Mouse (Mus musculus) left cerebral cortex, adult 8-10 months (tissue): ENCODE measurements at regions not wholly inside any gene's neighbourhood (a gene's known extent, or its start where the extent isn't known, plus 50 kb on each side); places are given as distances from the start of the nearest gene placed in this dataset.

Experiments
- DNase-seq, 2 experiments: peaks; one replicate each; pipeline ENCODE4 v3.0.0; 2022; ENCODE audit warnings: low spot score in 2 of 2

DNA sequence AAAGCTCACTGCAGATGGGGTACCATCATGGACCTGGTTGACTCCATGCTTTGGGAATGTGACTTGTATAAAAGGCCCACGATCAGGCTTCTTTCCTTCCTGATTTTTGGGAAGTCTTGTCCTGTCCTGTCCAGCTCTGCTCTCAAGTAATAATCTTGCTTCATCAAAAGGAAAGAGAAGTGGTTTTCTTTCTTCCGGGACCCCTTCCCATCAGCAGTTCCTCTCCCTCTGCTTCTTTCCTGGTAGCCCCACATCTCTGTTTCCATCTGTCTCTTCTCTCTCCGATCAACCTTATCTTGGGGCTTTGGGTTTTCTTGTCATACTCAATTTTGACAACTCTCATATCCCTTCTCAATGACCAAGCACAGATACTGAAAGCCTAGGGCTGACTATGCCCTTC lies 1301.4 kb upstream of the A1bg start:
- DNase-seq, result no peak

DNA sequence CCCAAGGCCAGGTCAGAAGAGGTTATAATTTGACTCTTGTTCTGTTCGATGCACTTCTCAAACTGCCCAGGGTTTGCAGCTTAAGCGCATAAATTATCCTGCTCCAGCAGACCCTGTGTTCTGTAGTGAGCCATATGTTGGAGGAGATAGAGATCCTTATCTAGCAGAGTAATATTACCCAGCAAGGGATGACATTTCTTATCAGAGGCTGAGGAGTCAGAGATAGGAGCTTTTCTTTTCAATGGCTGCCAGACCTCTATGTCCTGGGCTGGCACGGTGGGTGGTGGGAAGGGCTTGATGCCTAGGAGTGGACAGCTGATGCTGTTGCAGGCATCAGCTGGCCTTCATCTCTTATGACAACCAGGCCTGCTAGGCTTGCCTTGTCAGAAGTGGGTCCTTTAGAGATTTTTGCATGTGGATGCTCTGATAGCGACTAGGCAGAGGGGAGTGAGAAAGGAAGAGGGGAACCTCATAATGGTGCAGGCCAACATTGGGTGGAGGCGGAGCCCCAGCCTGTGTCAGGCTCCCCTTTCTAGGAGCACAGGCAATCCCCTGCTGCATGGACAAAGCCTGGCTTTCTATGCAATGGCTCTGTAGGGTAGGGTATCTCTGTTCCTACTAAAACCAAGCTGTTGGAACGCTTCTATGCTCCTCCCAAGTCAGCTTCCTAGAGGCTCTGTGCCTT lies 1300.5 kb upstream of the A1bg start:
- DNase-seq, result no peak

DNA sequence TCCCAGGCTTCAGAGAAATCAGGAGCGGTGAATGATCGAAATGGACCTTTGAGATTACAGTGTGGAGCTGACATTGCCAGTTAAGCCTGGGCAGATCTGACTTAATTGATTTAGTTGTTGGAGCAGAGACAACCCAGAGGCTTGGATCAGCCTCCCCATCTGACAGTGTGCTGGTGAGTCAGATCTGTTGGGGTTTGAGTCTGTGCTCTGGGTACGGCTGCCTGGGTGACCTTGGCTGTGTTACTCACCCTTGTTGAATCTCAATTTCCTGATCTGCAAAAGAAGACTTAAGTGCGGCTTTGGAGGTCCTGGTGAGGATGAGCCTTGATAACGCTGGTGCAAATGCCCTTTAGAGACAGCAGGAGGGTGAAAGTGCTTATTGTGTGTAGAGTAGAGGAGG lies 1299.9 kb upstream of the A1bg start:
- no peak for DNase-seq

DNA sequence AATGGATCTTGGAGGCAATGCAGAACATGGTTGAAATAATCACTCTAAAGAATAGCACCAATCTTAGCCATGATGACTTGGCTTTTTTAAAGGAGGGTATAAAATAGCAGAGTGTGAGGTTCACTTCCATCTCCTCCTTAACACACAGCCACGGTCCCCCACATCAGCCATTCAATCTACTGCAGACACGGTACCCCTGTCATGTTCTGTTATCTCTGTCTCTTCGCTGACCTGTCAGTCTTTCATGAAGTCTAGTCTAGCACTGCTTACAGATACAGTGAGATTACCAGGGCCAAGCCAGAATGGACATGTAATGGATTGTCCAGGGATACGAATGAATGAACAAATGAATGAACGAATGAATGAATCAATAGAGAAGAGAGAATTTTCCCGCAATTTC lies 1299.4 kb upstream of the A1bg start:
- DNase-seq, result no peak

DNA sequence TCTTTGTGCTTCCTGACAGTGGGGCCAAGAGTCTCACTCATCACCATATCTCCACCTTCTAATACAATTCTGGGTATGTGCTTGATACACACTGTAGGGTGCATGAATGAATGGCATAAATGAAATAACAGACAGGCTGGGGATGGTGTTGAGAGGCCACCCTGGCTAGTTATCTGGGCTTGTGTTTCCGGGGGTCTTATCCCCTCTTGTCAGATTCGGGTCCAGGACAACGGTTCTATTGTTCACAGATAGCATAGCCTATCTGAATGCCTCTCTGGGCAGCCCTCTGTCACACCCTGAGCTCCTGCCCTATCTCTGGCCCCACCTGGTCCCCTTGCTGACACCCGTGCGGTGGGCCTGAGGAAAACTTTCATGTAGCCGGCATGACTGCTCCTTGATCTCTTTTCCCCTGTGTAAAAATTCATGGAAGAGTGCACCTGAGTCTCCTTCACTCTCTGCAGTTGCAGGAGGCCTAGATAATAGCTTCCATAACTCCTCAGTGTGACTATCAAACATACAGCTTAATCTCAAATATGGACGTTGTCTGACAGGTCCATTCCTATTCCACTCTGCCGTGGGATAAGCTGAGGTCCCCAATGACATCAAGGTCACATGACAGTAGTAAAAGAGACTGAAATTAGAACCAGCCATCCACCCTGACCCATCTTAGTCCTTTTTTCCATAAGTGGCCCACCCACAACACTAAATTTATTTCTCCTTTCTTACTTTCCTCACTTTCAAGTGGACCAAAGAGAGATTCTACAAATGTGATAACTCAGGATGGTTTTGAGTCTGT lies 1298.4 kb upstream of the A1bg start:
- DNase-seq, result no peak

DNA sequence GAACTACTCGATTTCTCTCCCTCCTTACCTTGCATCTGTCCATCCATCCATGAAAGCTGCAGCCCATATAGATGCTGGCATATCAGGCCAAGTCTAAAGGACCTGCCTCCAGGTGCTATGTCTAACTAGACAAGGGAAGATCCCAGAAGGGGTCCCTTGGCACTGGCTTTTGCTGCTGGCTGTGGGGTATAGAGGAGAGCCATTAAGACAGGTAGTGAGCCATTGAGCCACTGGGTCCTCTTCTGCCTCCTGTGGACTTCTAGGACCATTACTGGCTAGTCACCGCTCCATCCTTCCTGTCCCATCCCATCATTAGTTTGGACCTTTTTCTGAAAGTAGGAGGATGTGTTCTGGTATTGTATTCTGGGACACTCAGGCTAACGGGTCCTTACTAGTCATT lies 1297.8 kb upstream of the A1bg start:
- no peak for DNase-seq

DNA sequence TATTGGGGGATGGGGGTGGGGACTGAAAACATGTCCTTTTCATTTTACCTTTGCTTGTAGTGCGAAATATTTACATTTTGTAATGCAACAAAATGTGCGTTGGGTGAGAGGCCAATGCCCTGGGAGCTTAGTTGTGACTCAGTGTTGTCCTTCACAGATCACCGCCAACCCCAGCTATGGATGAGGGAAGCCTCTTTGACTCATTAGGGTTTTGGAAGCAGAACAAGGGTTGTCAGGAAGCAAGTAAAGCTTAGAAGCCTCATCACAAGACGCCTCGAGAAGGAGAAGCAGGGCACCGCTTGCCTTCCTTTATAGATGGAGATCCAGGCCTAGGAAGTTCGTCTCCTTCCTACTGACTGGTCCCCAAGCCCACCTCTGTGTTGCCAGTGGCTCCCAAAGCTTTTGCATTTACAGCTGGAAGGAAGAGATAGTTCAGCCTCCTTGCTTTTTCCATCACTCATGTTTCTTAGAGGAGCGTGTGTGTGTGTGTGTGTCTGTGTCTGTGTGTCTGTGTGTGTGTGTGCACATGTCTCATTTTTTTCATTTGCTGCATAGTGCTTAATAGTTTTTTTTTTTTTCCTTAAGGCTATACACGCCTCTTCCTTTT lies 1297.2 kb upstream of the A1bg start:
- DNase-seq, result no peak

DNA sequence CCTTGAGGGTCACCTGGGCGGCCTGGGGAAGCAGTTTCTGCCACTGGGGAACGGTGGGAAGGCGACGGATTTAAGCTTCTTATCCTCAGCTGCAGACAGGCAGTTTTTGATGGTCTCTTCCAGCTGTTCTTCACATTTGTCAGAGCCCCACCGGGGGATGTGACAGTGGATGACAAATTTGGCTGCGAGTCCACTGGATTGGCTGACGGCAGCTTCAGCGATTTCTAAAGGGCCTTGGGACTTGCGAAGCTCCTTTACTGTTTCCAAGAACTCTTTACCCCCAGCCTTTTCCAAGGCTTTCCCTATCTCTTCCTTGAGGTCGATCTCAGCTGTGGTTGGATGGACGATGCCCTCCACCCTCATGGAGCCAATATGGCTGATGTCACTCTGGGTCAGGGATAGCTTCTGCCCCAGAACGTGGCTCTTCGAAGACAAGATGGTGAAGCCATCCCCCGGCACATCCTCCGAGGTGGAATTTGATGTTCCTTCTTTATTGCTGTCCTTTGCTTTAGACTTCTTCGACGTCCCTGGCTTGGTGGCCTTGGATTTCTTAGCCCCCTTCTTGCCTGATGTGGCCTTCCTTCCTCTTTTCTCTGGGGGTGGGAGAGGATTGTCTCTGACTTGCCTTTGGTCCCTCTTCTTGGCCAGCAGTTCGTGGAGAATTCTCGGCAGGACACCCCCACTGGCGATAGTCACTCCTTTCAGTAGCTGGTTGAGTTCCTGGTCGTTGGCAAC lies 1295.7 kb upstream of the A1bg start:
- DNase-seq, result no peak

DNA sequence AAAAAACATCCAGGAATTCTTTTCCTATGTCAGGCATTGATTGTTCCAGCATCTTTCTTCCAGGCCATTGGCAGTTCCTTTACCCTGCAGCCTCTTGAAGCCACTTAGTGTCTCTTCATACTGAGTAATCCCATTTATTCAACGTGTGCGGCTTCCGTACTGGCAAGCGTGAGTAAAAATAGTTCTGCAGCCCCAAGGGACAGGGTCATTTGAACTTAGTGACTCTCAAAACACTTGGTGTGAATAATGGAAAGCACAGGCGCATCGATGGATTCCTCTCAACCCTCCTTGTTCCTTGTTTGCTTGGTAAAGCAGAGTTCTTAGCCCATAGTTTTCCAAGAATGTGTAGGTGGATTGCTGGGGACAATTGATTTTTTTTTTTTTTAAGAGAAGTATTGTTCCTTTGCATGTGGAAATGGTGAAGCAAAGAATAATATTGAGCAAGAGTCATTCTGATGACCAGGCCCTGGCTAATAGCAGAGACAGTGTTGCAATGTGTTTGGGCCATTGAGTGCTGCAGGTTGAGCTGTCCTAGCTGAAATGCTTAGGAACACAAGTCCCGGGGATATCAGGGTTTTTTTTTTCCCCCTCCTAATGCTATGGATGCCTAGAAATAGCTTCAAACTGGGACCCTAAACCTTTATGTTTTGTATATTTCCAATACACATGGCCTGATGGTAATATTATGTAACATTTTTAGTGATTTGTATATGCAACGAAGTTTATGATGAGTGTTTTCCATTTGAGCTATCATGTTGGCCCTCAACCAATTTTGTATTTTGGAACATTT lies 1294.1 kb upstream of the A1bg start:
- DNase-seq, result no peak

DNA sequence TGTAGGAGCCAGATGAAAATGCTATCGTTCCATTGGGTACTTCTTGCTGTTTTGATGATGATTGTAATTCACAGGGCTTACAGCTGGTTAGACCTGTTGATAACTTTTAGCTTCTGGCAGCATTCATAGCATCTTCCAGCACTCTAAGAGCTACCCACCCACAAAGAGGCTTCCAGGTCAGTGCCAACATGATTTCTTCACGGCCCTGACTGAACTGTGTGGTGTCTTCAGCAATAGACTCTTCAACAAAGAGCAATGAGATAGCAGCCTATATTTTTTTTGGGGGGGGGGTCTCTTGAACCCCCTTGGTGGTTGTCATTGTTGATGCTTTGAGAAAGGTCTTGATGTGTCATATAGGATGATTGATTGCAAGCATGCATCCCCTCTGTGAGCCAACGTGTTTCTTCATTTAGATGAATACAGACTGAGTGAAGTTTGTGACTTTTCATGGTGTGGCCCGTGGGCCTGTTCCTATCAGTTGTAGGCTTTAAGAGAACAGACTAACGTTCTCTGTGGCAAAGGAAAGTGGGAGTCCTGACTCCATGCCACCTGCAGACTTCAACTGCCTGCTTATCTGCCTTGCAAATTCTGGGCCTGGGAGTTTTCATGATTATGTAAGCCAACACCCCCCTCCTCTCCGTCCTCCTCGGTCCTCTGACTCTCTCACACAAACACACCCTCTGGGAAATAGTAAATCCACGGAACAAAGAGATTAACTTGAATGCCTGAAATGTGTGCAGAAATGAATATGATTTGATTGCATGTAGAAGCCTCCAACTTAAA lies 1293.0 kb upstream of the A1bg start:
- no peak for DNase-seq

DNA sequence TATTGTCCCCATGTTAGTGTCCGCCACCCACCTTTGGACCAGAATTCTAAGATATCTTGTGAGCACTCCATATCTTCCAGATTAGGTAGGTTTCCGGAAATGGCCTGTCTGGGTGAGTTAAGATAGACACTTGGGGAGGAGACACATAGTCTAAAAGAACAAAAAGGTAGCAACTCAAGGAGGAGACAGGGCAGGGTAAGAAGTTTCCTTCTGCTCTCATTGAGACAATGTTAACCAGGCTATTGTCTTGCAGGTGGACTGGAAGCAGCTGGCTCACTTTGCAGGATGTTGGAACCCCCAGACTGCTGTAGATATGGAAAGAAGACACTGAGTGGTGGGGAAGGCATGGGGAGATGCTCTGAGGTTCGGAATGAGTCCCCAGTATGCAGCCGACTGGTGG lies 1291.5 kb upstream of the A1bg start:
- no peak for DNase-seq

DNA sequence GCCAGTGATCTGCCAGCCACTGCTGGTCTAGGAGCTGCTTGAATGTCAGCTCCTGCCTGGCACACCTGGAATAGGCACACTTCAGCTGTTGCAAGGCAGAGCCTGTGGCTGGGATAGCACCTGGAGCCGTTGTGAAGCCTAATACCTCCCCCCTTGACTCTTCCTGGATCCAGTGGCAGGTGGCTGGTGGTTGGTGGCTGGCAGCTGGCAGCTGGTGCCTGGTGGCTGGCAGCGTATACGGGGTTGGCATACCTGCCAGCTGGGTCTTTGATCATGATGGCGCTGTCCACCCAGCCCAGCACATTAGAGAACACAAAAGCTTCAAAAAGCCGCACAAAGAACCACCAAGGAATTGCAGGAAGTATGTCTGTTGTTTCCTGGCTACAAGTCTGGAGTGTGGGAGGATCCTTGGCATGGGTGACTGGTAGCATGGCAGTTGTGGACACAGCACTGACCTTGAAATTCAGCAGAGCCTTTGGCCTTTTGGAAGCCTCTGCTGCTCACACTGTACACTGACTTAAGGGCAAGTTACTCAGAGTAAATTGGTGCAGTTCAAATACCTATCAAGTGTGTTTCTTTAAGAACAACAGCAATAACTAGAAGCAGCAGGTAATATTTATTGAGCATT lies 1289.6 kb upstream of the A1bg start:
- DNase-seq, result no peak

DNA sequence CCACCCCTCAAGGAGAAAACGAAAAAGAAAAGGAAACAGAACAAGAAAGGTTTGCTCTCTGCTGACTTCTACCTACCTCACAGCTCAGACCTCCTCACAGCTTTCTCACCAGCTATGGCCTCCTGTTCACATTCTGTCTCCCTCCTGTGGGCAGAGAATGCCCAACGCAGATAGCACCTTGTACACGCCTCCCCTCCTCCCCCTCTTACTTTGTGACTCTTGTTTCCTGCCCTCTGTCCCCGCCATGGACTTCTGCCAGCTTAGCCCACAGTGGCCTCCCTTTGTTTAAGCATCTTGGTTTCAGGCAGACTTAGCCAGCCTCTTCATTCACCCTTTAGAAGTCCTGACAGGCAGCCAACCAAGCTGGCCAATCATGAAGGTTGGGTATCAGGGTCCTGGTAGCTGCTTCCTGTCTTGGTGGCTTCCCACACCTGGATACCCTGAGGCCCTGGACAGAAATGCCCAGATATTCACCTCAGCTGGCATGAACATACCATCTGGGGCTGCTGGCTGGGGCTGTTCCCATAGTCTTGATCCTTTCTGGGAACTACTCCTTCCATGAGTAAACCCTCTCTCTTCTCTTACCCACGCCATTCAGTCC lies 1287.2 kb upstream of the A1bg start:
- no peak for DNase-seq

DNA sequence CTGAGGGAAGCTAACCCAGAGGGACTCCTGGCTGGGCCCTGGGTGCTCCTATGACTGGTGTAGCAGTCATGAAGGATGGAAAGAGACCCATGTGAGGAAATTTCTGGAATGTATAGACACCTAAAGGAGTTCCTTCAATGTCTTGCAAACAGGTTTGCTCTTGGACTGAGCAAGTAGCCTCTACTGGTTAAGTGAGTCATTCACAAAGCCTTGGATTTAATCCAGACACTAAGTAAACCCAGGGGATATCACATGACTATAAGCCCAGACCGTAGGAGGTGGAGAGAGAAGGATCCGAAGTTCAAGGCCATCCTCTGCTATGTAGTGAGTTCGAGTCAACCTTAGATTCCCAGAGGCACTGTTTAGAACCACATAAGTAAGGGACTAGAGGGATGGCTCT lies 1286.5 kb upstream of the A1bg start:
- DNase-seq, result no peak

DNA sequence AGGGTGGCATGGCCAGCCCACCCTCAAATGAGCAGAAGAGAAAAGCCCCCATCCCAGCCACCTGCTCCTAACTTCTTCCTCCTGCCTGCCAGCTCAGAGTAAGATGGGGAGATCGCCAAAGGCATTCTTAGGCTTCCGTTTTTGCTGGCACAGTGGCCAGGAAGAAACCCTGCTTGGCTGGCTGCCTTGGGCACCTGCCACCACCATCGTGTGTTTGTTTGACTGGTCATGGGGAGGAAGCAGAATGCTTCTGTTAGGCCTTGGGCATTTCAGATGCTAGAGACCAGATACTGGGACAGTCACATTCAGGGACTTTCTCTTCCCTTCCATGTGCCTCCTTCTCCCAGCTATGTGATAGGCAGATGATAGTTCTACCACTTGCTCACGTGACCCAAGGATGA lies 1283.7 kb upstream of the A1bg start:
- no peak for DNase-seq

DNA sequence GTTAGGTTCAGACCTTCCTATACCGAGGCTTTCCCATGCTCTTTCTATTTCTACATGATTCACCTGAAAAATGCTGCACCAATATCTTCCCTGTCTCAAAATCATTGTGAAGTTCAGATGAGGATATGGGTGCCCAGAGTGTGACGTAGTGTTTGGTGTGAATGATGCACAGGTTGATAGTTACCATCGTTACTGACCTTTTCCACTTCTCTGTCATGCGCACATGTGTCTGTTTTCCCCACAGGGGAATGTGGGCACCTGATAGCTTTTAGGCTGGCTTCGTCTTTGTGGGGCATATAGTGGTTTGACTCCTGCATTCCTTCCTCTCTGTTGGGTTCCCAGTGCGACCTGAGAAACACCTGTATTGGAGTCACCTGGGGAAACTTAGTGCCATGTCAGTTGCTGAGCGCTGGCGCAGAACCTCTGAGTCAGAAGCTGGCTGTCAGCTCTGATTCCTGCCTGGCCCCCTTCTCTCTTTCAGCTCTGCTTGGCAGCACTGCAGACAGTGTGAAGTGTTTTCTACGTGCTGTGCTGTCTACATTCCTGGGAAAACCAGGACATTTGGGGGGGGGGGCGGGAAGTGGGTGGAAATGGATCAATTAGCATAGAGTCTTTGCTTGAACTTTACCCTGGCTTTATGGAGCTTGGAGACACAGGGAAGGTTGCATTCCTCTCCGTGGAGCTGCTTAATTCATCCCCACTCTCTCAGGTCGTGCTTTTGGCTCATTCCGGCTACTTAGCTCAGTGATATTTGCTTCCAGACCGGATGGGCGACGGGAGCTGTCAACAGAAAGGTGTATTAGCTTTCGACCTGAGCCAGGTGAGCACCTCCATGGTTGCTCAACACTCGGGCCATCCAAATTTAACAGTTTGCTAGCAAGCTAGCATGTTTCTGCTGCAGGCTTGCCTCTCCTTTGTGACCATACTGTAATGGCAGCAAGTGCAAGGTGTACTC lies 1281.4 kb upstream of the A1bg start:
- DNase-seq, result no peak

DNA sequence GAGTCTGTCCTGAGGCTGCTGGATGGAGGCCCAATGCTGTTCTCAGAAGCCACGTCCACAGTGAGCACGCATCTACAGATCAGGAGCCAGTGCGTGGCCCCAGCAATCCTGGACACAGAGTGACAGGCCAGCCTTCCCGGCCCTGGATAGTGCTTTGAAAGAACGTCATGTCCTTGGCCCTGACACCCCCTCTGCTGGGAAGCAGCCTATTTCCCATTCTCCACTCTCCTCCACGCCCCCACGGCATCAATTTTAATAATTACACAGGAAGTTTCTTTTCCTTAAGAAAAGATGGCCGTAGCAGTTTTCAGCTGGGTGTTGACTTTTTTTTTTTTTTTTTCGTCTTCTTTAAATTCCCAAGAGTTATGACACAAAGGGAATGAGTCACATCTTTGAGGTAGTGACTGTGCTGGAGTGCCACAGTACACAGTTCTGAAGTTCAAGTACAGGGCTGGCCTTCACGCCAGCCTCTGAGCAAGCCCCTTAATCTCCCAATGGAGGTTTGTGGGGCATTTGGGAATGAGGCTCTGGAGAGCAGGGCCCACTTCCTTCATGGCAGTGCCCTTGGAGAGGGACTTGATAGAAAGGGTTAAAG lies 1280.1 kb upstream of the A1bg start:
- DNase-seq, result no peak

DNA sequence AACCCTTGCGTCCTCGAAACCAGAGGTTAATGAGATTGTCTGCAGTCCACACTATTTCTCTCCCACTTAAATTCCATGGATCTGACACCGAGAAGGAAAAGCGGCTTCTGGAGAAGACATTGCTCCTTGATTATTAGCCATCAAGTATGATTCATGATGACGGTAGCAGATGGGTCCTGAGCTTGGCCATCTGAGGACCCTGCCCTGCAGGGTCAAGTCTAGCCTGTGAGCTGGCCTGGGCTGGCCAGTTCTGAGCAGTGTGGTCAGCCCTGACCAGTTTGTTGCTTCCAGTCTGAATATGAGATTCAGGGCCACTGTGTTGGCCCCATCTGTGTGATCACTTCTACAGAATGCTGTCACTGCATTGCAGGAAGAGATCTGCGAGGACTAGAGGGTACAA lies 1275.9 kb upstream of the A1bg start:
- no peak for DNase-seq
